Mouse (Mus musculus): Measurements from ENCODE around the gene Myh11. TPM values are rescaled to one million over a fixed set of nuclear protein-coding genes. Genes with fewer than 3 reads are reported as not detected.

Gene Myh11
- polyA plus RNA-seq, 1 experiment from 2014 or later, result 0.74 TPM

- WGBS, result 84% methylated on average over 1 of the region's 1 CpGs
- peaks cover 58% of the 10 kb centered on the region for H3K36me3 ChIP-seq
Observed at GRCm38 (mm10) chr16:14306451-14306850, 15.3 kb upstream of the Myh11 start.

GRCm38 (mm10) chr16:14304791-14305190 lies 13.6 kb upstream of the Myh11 start:
- no peak for ATAC-seq (ENCODE audit: insufficient number of reproducible peaks, low FRiP score)
- H3K9me3 ChIP-seq (replicated peaks), result no peaks in the 10 kb centered on the region
- H3K4me2 ChIP-seq, result no peak overlapping the region
- H3K9ac ChIP-seq, result no peak overlapping the region
- H3K4me3 ChIP-seq, result no peak overlapping the region
- 85% methylated on average over 3 of the region's 3 CpGs for WGBS
- no peaks in the 10 kb centered on the region for H3K27me3 ChIP-seq (replicated peaks)
- no peak overlapping the region for H3K27ac ChIP-seq (ENCODE audit: poor library complexity, severe bottlenecking)
- H3K36me3 ChIP-seq, result peaks cover 56% of the 10 kb centered on the region
- H3K4me1 ChIP-seq (replicated peaks), result peaks cover 6% of the 10 kb centered on the region; the same call in 1 of the 2 replicates

More at GRCm38 (mm10) chr16:14306451-14306850, 15.3 kb upstream of the Myh11 start:
- H3K27ac ChIP-seq (ENCODE audit: poor library complexity, severe bottlenecking), result no peak overlapping the region
- H3K4me1 ChIP-seq (replicated peaks), result peaks cover 6% of the 10 kb centered on the region; the same call in 1 of the 2 replicates
- H3K4me2 ChIP-seq, result no peak overlapping the region
- no peak overlapping the region for H3K4me3 ChIP-seq
- no peaks in the 10 kb centered on the region for H3K9me3 ChIP-seq (replicated peaks)
- no peak overlapping the region for H3K9ac ChIP-seq
- ATAC-seq (ENCODE audit: insufficient number of reproducible peaks, low FRiP score), result no peak
- no peaks in the 10 kb centered on the region for H3K27me3 ChIP-seq (replicated peaks)

- 62% methylated on average over 7 of the region's 7 CpGs for WGBS
- no peak for ATAC-seq (ENCODE audit: insufficient number of reproducible peaks, low FRiP score)
- Histone ChIP-seq H3K4me1 (replicated peaks) (peaks cover 6% of the 10 kb centered on the region; the same call in 1 of the 2 replicates), H3K4me3 (no peak overlapping the region), H3K4me2 (no peak overlapping the region), H3K36me3 (peaks cover 65% of the 10 kb centered on the region), H3K9ac (no peak overlapping the region), H3K27me3 (replicated peaks) (no peaks in the 10 kb centered on the region), H3K27ac (ENCODE audit: poor library complexity, severe bottlenecking) (no peak overlapping the region), H3K9me3 (replicated peaks) (no peaks in the 10 kb centered on the region)
Observed at GRCm38 (mm10) chr16:14303676-14304075, 12.5 kb upstream of the Myh11 start.

DNA sequence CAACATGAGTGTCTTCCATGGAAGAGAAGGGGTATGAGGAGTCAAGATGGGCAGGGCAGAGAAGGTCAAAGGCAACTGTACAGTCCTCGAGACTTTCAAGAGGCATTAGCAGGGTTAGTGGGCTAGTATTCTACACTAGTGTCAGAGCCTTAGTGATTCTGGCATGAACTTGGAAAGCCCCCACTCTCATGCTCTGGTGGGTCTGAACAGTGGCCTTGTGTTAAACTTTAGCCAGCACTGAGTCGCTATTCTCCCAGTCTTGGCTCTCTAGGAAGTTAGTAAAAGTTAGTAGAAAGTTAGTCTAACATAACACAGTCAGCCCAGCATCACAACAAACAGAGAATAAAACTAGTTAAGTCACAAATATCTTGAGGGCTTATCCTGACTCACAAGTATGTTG lies 12.0 kb upstream of the Myh11 start:
- Histone ChIP-seq H3K4me2 (no peak overlapping the region), H3K9ac (no peak overlapping the region), H3K4me3 (no peak overlapping the region), H3K4me1 (replicated peaks) (peaks cover 6% of the 10 kb centered on the region; the same call in 1 of the 2 replicates), H3K27ac (ENCODE audit: poor library complexity, severe bottlenecking) (no peak overlapping the region), H3K27me3 (replicated peaks) (no peaks in the 10 kb centered on the region), H3K9me3 (replicated peaks) (no peaks in the 10 kb centered on the region), H3K36me3 (peaks cover 65% of the 10 kb centered on the region)
- no peak for ATAC-seq (ENCODE audit: insufficient number of reproducible peaks, low FRiP score)
- WGBS, result 83% methylated on average over 2 of the region's 2 CpGs

GRCm38 (mm10) chr16:14298461-14298860 lies 7.3 kb upstream of the Myh11 start:
- WGBS, result 69% methylated on average over 4 of the region's 4 CpGs
- Histone ChIP-seq H3K4me2 (no peak overlapping the region), H3K36me3 (peaks cover 39% of the 10 kb centered on the region), H3K27me3 (replicated peaks) (peaks cover 24% of the 10 kb centered on the region), H3K4me1 (replicated peaks) (no peaks in the 10 kb centered on the region), H3K27ac (ENCODE audit: poor library complexity, severe bottlenecking) (no peak overlapping the region), H3K9ac (no peak overlapping the region), H3K4me3 (no peak overlapping the region), H3K9me3 (replicated peaks) (no peaks in the 10 kb centered on the region)
- ATAC-seq (ENCODE audit: insufficient number of reproducible peaks, low FRiP score), result no peak

GRCm38 (mm10) chr16:14297746-14298145 lies 6.6 kb upstream of the Myh11 start:
- H3K9ac ChIP-seq, result no peak overlapping the region
- H3K36me3 ChIP-seq, result peaks cover 32% of the 10 kb centered on the region
- no peak overlapping the region for H3K27ac ChIP-seq (ENCODE audit: poor library complexity, severe bottlenecking)
- H3K4me2 ChIP-seq, result no peak overlapping the region
- ATAC-seq (ENCODE audit: insufficient number of reproducible peaks, low FRiP score), result no peak
- H3K9me3 ChIP-seq (replicated peaks), result no peaks in the 10 kb centered on the region
- WGBS, result 92% methylated on average over 4 of the region's 4 CpGs
- peaks cover under 1% of the 10 kb centered on the region; the same call in 1 of the 2 replicates for H3K4me1 ChIP-seq (replicated peaks)
- peaks cover 31% of the 10 kb centered on the region for H3K27me3 ChIP-seq (replicated peaks)
- no peak overlapping the region for H3K4me3 ChIP-seq

DNA sequence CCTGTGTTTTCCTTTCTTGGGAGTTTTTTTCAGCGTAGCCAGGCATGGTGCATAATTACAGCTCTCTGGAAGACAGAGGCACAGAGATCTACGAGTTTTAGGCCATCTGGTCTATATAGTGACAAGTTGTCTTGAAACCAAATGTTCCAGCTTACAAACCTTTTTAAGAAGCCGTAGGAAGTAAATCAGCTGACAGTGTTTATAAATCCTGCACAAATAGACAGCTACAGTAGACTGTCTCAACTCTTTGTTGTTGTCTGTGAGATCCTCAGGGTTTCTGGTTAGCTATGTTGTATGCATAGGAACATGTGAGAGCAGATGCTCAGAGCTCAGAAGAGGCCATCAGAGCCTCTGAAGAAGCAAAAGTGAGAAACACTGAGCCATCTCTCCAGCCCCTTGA lies 6.0 kb upstream of the Myh11 start:
- ATAC-seq (ENCODE audit: insufficient number of reproducible peaks, low FRiP score), result no peak
- 67% methylated on average over 3 of the region's 3 CpGs for WGBS
- Histone ChIP-seq H3K36me3 (peaks cover 28% of the 10 kb centered on the region), H3K27ac (ENCODE audit: poor library complexity, severe bottlenecking) (no peak overlapping the region), H3K4me1 (replicated peaks) (peaks cover 7% of the 10 kb centered on the region), H3K4me3 (no peak overlapping the region), H3K4me2 (no peak overlapping the region), H3K27me3 (replicated peaks) (peaks cover 37% of the 10 kb centered on the region), H3K9ac (no peak overlapping the region), H3K9me3 (replicated peaks) (no peaks in the 10 kb centered on the region)

DNA sequence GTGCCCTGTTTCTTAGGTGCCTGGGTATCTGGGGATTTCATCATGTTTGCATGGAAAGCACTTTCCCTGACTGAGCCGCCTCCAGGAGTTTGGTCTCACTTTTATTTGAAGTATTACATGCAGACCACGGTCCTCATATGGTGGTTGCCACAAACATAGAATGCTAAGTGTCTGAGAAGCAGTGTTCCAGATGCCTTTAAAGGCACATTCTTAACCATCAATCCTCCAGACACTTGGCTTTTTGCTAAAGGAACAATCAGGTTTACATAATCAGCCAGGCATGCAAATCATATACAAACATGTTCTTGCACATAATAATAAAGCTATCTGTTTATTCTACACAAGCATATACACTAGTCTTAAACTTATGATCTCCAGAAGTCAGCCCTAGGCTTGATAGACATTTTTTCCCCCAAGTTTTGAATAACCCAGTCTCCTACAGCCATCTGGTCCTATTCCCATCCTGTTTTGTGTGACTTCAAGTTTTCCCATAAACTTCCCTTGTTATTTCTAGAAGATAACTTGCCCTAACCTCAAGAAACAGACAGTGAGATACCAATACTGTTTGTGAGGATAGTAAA lies 5.5 kb upstream of the Myh11 start:
- H3K36me3 ChIP-seq, result peaks cover 23% of the 10 kb centered on the region
- no peak overlapping the region for H3K9ac ChIP-seq
- 74% methylated on average over 2 of the region's 2 CpGs for WGBS
- H3K4me3 ChIP-seq, result no peak overlapping the region
- peaks cover 11% of the 10 kb centered on the region for H3K4me1 ChIP-seq (replicated peaks)
- no peak overlapping the region for H3K4me2 ChIP-seq
- no peak for ATAC-seq (ENCODE audit: insufficient number of reproducible peaks, low FRiP score)
- H3K27ac ChIP-seq (ENCODE audit: poor library complexity, severe bottlenecking), result no peak overlapping the region
- H3K9me3 ChIP-seq (replicated peaks), result no peaks in the 10 kb centered on the region
- H3K27me3 ChIP-seq (replicated peaks), result peaks cover 42% of the 10 kb centered on the region

DNA sequence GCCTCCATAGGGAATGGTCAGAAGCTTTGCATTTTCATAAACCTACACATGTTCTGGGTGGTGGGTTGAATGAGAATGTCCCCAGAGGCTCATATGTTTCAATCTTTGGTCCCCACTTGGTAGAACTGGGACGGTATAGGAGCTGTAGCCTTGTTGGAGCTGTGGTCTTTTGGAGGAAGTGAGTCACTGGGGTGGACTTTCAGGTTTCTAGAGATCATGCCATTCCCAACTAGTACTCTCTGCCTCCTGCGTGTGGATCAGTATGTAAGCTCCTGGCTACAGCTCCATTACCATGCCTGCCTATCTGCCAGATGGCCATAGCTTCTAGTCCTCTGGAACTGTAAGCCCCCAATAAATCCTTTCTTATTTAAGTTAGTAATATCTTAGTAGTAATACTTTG lies 4.1 kb upstream of the Myh11 start:
- Histone ChIP-seq H3K27me3 (replicated peaks) (peaks cover 55% of the 10 kb centered on the region), H3K4me1 (replicated peaks) (peaks cover 16% of the 10 kb centered on the region), H3K27ac (ENCODE audit: poor library complexity, severe bottlenecking) (no peak overlapping the region), H3K4me2 (no peak overlapping the region), H3K36me3 (peaks cover 18% of the 10 kb centered on the region), H3K9me3 (replicated peaks) (no peaks in the 10 kb centered on the region), H3K9ac (no peak overlapping the region), H3K4me3 (no peak overlapping the region)
- no peak for ATAC-seq (ENCODE audit: insufficient number of reproducible peaks, low FRiP score)
- 77% methylated on average over 2 of the region's 2 CpGs for WGBS

GRCm38 (mm10) chr16:14292205-14293199 lies 1.3 kb upstream of the Myh11 start:
- peak; percentile 48 for ATAC-seq (ENCODE audit: insufficient number of reproducible peaks, low FRiP score)
- peaks cover 81% of the 10 kb centered on the region for H3K27me3 ChIP-seq (replicated peaks)
- peak overlapping the region; percentile 60 for H3K4me2 ChIP-seq
- H3K36me3 ChIP-seq, result no peaks in the 10 kb centered on the region
- peak overlapping the region; percentile 36 for H3K4me3 ChIP-seq
- WGBS, result 9% methylated on average over 31 of the region's 31 CpGs
- no peaks in the 10 kb centered on the region for H3K9me3 ChIP-seq (replicated peaks)
- peak overlapping the region; percentile 17; the same call in 1 of the 2 replicates for H3K9ac ChIP-seq
- peaks cover 16% of the 10 kb centered on the region for H3K4me1 ChIP-seq (replicated peaks)
- H3K27ac ChIP-seq (ENCODE audit: poor library complexity, severe bottlenecking), result no peak overlapping the region

GRCm38 (mm10) chr16:14272374-14272965 lies 18.7 kb downstream of the Myh11 start:
- H3K9me3 ChIP-seq (replicated peaks), result no peaks in the 10 kb centered on the region
- no peak overlapping the region for H3K4me2 ChIP-seq
- peaks cover 97% of the 10 kb centered on the region for H3K27me3 ChIP-seq (replicated peaks)
- H3K4me1 ChIP-seq (replicated peaks), result no peaks in the 10 kb centered on the region
- no peaks in the 10 kb centered on the region for H3K36me3 ChIP-seq
- 50% methylated on average over 4 of the region's 4 CpGs for WGBS
- H3K9ac ChIP-seq, result no peak overlapping the region
- ATAC-seq (ENCODE audit: insufficient number of reproducible peaks, low FRiP score), result no peak
- no peak overlapping the region for H3K4me3 ChIP-seq
- no peak overlapping the region for H3K27ac ChIP-seq (ENCODE audit: poor library complexity, severe bottlenecking)
